Mouse (Mus musculus) right cerebral cortex, adult 2 months (tissue): ENCODE data around the gene Htr2c.

ENCODE experiments used
- DNase-seq, 2 experiments: peaks; one replicate each; pipeline ENCODE4 v3.0.0; 2021 to 2022; ENCODE audit warnings: low spot score in 2 of 2

Gene Htr2c

GRCm38 (mm10) chrX:146962258-146962913, at the start of gene Htr2c:
Gene Htr2c (plus strand): TSS chrX:146962513.
- peak; percentile 18 to 43 for DNase-seq

GRCm38 (mm10) chrX:146928251-146928650, 34.1 kb upstream of the Htr2c start:
- no peak for DNase-seq

GRCm38 (mm10) chrX:146936332-146936731, 26.0 kb upstream of the Htr2c start:
- DNase-seq, result no peak

- no peak for DNase-seq
Observed at GRCm38 (mm10) chrX:146946216-146946886, 16.0 kb upstream of the Htr2c start.

- no peak for DNase-seq
Observed at GRCm38 (mm10) chrX:146946996-146947395, 15.3 kb upstream of the Htr2c start.

- DNase-seq, result no peak
Observed at GRCm38 (mm10) chrX:146958608-146959007, 3.7 kb upstream of the Htr2c start.

- DNase-seq, result peak in 1 of 2 experiments; percentile 7
Observed at GRCm38 (mm10) chrX:146959960-146960359, 2.4 kb upstream of the Htr2c start.

- DNase-seq, result peak in 1 of 2 experiments; percentile 27
Observed at GRCm38 (mm10) chrX:146962914-146963547, 718 bp downstream of the Htr2c start.

- DNase-seq, result no peak
Observed at GRCm38 (mm10) chrX:146979931-146980330, 17.6 kb downstream of the Htr2c start.

- no peak for DNase-seq
Observed at GRCm38 (mm10) chrX:147055730-147056129, 93.4 kb downstream of the Htr2c start.

- DNase-seq, result no peak
Observed at GRCm38 (mm10) chrX:147071622-147072021, 109.3 kb downstream of the Htr2c start.

GRCm38 (mm10) chrX:147119155-147119554, 156.8 kb downstream of the Htr2c start:
- no peak for DNase-seq

- DNase-seq, result no peak
Observed at GRCm38 (mm10) chrX:147215251-147215650, 252.9 kb downstream of the Htr2c start.

GRCm38 (mm10) chrX:147217382-147218013, 255.2 kb downstream of the Htr2c start:
- no peak for DNase-seq

- DNase-seq, result no peak
Observed at GRCm38 (mm10) chrX:147238806-147239542, 276.7 kb downstream of the Htr2c start.
